Mouse (Mus musculus): ENCODE measurements around the gene Susd2.

Susd2 gene

GRCm38 (mm10) chr10:75654053-75654452 lies 10.2 kb upstream of the Susd2 start:
- in situ Hi-C loops (cut with MboI, MseI), result no loop called here

GRCm38 (mm10) chr10:75651381-75652068 lies 7.7 kb upstream of the Susd2 start:
- in situ Hi-C loops (cut with MboI, MseI), result no loop called here

- in situ Hi-C loops (cut with MboI, MseI), result no loop called here
Observed at GRCm38 (mm10) chr10:75650306-75650902, 6.6 kb upstream of the Susd2 start.

- in situ Hi-C loops (cut with MboI, MseI), result no loop called here
Observed at GRCm38 (mm10) chr10:75649406-75649995, 5.7 kb upstream of the Susd2 start.

- in situ Hi-C loops (cut with MboI, MseI), result no loop called here
Observed at GRCm38 (mm10) chr10:75649001-75649400, 5.2 kb upstream of the Susd2 start.

GRCm38 (mm10) chr10:75648091-75648490 lies 4.3 kb upstream of the Susd2 start:
- in situ Hi-C loops (cut with MboI, MseI), result no loop called here

- in situ Hi-C loops (cut with MboI, MseI), result no loop called here
Observed at GRCm38 (mm10) chr10:75647362-75647761, 3.6 kb upstream of the Susd2 start.

GRCm38 (mm10) chr10:75646406-75646805 lies 2.6 kb upstream of the Susd2 start:
- in situ Hi-C loops (cut with MboI, MseI), result no loop called here

GRCm38 (mm10) chr10:75645616-75646015 lies 1.8 kb upstream of the Susd2 start:
- in situ Hi-C loops (cut with MboI, MseI), result no loop called here

GRCm38 (mm10) chr10:75642891-75643290 lies 917 bp downstream of the Susd2 start:
- in situ Hi-C loops (cut with MboI, MseI), result no loop called here

GRCm38 (mm10) chr10:75642436-75642835 lies 1.4 kb downstream of the Susd2 start:
- in situ Hi-C loops (cut with MboI, MseI), result no loop called here

- in situ Hi-C loops (cut with MboI, MseI), result no loop called here
Observed at GRCm38 (mm10) chr10:75641721-75642222, 2.0 kb downstream of the Susd2 start.

- in situ Hi-C loops (cut with MboI, MseI), result no loop called here
Observed at GRCm38 (mm10) chr10:75637711-75638110, 6.1 kb downstream of the Susd2 start.

GRCm38 (mm10) chr10:75636084-75636786 lies 7.6 kb downstream of the Susd2 start:
- in situ Hi-C loops (cut with MboI, MseI), result no loop called here

GRCm38 (mm10) chr10:75635693-75636055 lies 8.1 kb downstream of the Susd2 start:
- in situ Hi-C loops (cut with MboI, MseI), result no loop called here

- in situ Hi-C loops (cut with MboI, MseI), result no loop called here
Observed at GRCm38 (mm10) chr10:75635019-75635692, 8.7 kb downstream of the Susd2 start.

- in situ Hi-C loops (cut with MboI, MseI), result loop anchor here (5.0 kb wide), 1 partner anchor 47 kb away; the partner anchor contains the start of gene Ggt5
Observed at GRCm38 (mm10) chr10:75634610-75635009, 9.2 kb downstream of the Susd2 start.

GRCm38 (mm10) chr10:75633576-75634139 lies 10.2 kb downstream of the Susd2 start:
- in situ Hi-C loops (cut with MboI, MseI), result loop anchor here (5.0 kb wide), 1 partner anchor 46 kb away; the partner anchor contains the start of gene Ggt5

- in situ Hi-C loops (cut with MboI, MseI), result loop anchor here (5.0 kb wide), 1 partner anchor 46 kb away; the partner anchor contains the start of gene Ggt5
Observed at GRCm38 (mm10) chr10:75633048-75633447, 10.8 kb downstream of the Susd2 start.

GRCm38 (mm10) chr10:75632633-75633032 lies 11.2 kb downstream of the Susd2 start:
- in situ Hi-C loops (cut with MboI, MseI), result loop anchor here (5.0 kb wide), 1 partner anchor 45 kb away; the partner anchor contains the start of gene Ggt5

- in situ Hi-C loops (cut with MboI, MseI), result no loop called here
Observed at GRCm38 (mm10) chr10:75627490-75627889, 16.3 kb downstream of the Susd2 start.

Data from regulatory T cell (primary cell).